Mouse (Mus musculus) gastrocnemius, postnatal 36 days (tissue): ENCODE measurements around the gene Smtn. TPM values are rescaled to one million over a fixed set of nuclear protein-coding genes. Genes with fewer than 3 reads are reported as not detected.

ENCODE experiments used
- DNase-seq, 2 experiments: peaks; one replicate each; pipeline ENCODE4 v3.0.0; 2022
- intact Hi-C: fragments of 180-260 bp; cut with DNase I; formaldehyde crosslinking; loops from one replicate; pipeline ENCODE4 v1.15.1; 2025
- long read RNA-seq, 2 experiments: library from polyadenylated mRNA; stranded (forward); transcript quantifications; one replicate each; pipeline ENCODE4 v2.0.0; 2021
- total RNA-seq, 2 experiments: library from RNA; stranded (reverse); gene quantifications; 2 replicates each; pipeline ENCODE4 v1.2.3; 2021

The Smtn gene
- 10 to 100 TPM; 71.9 to 78.7 TPM for total RNA-seq
- long read RNA-seq, experiment 1, transcript Smtn-201 (9 exons, 1,747 nt): major isoform, 58 of 80 reads
- long read RNA-seq, experiment 1, partial matches to known transcripts: 19 of 80 reads
- long read RNA-seq, experiment 1, other reads (novel, unspliced or antisense): 2 of 80 reads
- long read RNA-seq, experiment 2, transcript Smtn-201 (9 exons, 1,747 nt): major isoform, 77 of 107 reads
- long read RNA-seq, experiment 2, partial matches to known transcripts: 19 of 107 reads
- long read RNA-seq, experiment 2, other reads (novel, unspliced or antisense): 7 of 107 reads

GRCm38 (mm10) chr11:3540451-3541085, at the start of gene Smtn:
Smtn (minus strand) TSS chr11:3540612.
- DNase-seq: no peak
- intact Hi-C loops: no loop called here

- DNase-seq: no peak
- intact Hi-C loops: no loop called here
Observed at GRCm38 (mm10) chr11:3588036-3588672, 47.7 kb upstream of the Smtn start.

- intact Hi-C loops: no loop called here
- DNase-seq: no peak
Observed at GRCm38 (mm10) chr11:3587350-3587749, 46.9 kb upstream of the Smtn start.

DNA sequence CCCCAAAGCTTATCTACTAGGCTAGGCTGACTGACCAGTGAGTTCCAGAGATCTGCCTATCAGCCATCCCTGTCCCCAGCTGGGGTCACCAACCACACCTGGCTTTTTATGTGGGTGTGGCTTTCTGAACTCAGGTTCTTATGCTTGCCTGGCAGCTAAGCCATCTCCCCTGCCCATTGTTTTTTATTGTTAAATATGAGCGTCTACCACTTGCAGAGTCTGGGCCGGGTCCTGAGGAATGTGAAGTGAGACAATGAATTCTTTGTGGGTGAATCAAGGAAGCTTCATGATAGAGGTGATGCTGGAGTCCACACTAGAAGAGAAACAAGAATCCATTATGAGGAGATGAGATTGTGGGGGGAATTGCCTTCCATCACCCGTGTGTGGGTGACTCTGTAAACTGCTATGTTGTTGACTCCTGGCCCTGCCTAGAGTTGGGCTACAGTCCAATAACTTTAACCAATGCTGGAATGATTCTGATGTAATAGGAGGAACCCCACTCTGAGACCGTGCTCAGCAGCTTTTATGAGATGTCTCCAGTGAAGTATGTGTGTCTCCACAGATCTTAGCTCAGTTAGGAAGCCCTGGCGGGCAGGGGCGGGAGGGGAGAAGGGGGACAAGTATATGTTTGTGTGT, 45.7 kb upstream of the Smtn start:
- intact Hi-C loops: no loop called here
- DNase-seq: no peak

DNA sequence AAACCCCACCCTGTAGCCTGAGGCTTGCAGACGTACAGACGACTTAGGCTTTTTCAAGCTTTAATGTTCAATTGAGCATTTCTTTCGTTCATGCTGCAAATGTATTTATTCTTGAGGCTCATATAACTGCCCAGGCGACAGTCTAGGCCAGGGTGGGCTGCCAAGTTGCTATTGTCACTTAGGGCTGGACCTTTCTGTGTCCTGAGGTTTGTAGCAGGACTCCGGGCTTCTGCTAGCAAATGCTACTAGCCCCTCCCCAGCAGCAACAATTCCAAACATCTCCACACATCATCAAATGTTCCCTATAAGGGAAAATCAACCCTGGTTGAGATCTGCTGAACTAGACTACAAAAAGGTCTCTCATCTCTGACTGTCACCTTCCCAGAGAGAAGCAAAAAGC, 42.7 kb upstream of the Smtn start:
- intact Hi-C loops: no loop called here
- DNase-seq: no peak

DNA sequence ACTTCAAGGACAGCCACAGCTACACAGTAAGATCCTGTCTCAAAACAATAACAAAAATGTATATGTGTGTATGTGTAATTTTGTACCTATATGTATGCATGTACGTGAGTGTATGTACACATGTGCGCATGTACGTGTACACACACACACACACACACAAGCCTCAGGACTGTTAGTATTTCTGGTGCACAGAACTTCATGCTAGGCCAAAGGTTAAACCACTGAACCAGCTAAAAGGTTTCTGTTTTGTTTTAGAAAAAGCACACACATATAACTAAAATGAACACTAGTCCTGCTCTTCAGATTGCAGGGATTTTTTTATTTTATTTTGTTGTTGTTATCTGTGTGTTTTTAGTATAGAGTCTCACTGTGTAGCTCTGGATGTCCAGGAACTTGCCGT, 41.5 kb upstream of the Smtn start:
- intact Hi-C loops: no loop called here
- DNase-seq: no peak

DNA sequence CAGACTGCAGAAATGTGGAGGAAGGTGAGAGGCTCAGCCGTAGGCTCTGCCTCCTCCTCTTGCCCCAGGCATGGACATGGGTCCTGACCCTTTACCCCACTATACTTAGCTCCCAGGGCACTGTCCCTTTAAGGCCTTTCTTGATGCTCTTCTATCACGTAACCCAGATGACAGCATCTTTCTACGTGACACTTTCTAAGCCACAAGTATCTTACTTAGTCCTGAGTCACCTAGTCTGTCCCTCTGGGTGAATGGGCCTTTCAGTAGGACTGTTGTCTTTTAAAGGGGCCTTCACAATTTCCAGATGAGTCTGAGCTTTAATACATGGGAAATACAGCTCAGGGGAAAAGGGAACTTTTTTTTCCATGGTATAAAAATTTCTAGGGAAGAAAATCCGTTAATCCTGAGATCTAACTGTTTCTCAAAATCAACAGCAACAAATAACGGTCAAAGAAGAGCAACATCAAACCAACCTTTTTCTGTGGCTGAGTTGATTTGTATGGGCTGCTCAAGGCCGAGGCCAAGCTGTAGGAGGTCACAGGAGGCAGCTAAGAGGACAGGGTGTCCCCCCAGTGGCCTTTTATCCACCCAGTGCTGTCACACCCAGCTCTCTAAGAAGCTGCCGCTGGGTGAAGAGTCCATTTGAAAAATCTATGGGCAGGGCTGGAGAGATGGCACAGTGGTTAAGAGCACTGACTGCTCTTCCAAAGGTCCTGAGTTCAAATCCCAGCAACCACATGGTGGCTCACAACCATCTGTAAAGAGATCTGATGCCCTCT, 40.1 kb upstream of the Smtn start:
- DNase-seq: no peak
- intact Hi-C loops: no loop called here

DNA sequence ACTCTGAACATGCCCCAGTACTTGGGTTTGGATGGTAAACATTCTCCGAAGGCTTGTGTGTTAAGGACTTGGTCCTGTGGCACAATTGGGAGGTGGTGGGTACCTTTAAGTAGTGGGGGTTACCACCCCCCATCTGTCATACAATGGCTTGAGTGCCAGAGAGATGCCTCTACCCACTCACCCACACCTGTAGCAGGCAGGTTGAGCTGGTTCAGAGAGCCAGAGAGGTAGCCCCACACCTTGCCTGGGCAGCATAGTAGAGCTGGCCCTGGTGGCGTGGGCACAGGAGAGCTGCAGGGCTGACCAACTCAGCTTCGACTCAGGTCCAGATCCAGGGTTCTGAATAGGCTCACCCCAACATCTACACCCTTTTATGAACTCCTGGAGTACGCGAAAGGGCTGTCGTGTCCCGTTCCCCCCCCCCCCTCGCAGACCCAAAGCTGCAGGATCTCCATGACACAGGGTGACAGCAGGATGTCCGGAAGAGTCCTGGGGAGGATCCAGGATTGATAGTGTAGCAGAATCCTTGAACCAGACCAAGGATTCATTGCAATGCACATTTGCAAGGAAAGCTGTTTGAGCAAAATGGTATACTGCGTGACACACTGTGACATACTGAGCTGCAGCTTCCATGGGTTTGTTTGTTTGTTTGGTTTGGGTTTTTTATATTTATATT, 37.8 kb upstream of the Smtn start:
- no peak for DNase-seq
- intact Hi-C loops: no loop called here

DNA sequence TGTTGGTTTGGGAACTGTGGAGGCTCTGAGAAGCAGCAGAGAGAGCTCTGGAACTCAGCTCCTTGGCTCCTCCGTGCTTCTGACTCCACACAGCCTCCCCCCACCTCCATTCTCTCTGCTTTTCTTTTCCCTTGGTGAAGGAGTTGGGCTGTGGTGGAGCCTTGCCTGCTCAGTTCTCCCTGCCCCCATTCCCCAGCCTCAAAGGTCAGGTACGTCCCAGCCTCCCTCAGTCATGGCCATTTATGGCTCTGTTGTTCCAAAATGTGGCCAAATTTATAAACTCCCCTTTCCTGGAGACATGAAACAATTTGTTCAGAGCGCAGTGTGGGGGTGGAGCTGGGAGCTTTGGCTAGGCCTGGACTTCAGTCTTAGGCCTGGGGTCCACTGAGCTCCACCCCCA, 34.8 kb upstream of the Smtn start:
- intact Hi-C loops: no loop called here

DNA sequence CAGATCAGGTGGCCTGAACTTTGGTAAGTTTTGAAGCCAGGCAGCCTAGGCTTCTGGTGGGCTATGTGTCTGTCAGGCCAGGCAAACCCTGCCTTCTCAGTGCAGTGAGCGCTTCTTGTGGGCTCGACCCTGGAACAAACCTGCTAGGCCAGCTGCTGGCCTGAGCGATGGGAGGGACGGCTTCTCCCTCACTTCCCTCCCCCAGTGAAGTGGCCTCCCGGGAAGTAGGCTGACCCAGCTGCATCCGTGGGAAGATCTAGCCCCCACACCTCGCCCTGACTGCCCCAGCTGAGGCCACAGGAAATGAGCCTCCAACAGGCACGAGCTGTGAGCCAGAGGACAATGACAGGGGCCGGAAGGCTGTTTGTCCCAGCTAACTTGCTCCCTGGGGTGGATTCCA, 32.7 kb upstream of the Smtn start:
- intact Hi-C loops: no loop called here
- DNase-seq: peak; percentile 55 to 68

More for the DNA sequence above, 34.8 kb upstream of the Smtn start:
- DNase-seq: peak in 1 of 2 experiments; percentile 29

DNA sequence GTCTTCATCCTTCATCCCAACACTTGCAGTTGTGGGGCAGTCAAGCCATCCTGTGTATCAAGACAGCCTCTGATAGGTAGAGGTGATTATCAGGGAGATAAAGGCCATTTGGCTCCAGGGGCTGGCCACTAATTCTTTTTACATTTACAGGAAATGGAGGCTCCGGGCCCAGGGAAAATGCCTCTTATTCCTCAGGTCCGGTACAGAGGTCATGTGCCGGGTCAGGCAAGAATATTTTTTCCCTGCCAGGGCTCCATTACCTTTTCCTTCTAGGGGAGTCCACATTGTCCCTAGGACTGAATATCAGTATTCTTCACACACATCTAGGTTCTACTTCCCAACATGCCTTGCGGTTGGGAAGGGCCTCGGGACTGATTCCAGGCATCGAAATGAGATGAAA, 31.8 kb upstream of the Smtn start:
- intact Hi-C loops: no loop called here
- DNase-seq: no peak

DNA sequence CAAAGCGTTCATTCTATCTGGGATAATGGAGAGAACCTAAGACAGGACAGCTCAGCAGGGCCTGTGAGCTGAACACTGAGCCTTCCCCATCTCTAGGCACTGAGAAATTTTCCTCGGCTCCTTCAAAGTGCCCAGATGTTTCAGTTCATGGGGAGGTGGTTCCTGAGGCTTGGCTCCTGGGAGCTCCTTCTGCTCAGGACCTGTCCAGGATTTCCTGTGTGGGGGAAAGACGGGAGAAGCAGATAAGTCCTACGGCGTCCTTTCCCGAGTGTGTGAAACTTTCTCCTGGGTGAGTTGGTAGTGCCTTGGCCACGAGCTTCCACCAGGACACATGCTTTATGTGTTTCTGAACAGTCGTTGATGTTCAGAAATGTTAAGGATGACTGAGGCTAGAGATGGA, 29.9 kb upstream of the Smtn start:
- no peak for DNase-seq

GRCm38 (mm10) chr11:3567896-3568295, 27.5 kb upstream of the Smtn start:
- intact Hi-C loops: no loop called here

More for the DNA sequence above, 29.9 kb upstream of the Smtn start:
- intact Hi-C loops: no loop called here

GRCm38 (mm10) chr11:3566018-3566417, 25.6 kb upstream of the Smtn start:
- no peak for DNase-seq
- intact Hi-C loops: no loop called here

More at GRCm38 (mm10) chr11:3567896-3568295, 27.5 kb upstream of the Smtn start:
- no peak for DNase-seq

GRCm38 (mm10) chr11:3564451-3564850, 24.0 kb upstream of the Smtn start:
- intact Hi-C loops: no loop called here
- DNase-seq: no peak

- DNase-seq: no peak
- intact Hi-C loops: no loop called here
Observed at GRCm38 (mm10) chr11:3563853-3564252, 23.4 kb upstream of the Smtn start.

GRCm38 (mm10) chr11:3560202-3560601, 19.8 kb upstream of the Smtn start:
- intact Hi-C loops: no loop called here
- no peak for DNase-seq

GRCm38 (mm10) chr11:3557852-3558251, 17.4 kb upstream of the Smtn start:
- intact Hi-C loops: no loop called here
- no peak for DNase-seq

DNA sequence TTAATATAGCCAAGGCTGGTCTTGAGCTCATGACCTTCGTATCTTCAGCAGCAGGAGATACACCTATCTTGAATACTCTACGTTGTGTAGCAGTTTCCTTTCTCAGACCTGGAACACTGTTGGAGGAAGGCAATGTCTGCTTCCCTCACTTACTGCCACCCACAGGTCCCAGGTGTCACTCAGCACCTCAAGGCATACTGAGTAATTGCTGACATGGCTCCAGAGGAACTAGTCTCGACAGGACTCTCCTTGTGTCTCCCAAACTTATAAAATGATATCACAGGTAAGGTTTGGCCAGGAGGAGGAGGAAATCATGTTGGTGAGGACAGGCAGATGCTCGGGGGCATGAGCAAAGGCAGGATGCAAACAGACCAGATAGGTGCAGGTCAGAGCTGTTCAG, 14.6 kb upstream of the Smtn start:
- DNase-seq: no peak
- intact Hi-C loops: no loop called here

DNA sequence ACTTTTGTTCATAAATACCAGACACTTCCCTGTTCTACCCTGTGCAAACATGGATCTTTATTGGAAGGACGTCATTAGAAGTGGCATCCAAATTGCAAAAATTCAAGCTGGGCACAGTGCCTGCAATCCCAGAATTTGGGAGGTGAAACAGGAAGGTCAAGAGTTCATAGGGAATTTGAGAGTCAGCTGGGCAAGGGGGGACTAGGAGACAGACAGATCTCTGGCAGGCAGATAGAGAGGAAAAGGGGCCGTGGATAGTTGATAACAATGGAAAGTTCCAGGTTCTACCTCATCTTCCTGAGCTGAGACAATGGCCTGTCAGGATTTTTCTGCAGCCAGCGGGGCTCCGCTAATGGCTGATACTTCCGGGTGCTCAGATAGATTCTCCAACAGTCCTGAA, 9.4 kb upstream of the Smtn start:
- intact Hi-C loops: loop anchor here (5.0 kb wide), 1 partner anchor 43 kb away; no protein-coding TSS in a partner anchor

More for the DNA sequence above, 9.4 kb upstream of the Smtn start:
- no peak for DNase-seq
